Mouse (Mus musculus): ENCODE data around the gene Rictor.

Rictor gene

DNA sequence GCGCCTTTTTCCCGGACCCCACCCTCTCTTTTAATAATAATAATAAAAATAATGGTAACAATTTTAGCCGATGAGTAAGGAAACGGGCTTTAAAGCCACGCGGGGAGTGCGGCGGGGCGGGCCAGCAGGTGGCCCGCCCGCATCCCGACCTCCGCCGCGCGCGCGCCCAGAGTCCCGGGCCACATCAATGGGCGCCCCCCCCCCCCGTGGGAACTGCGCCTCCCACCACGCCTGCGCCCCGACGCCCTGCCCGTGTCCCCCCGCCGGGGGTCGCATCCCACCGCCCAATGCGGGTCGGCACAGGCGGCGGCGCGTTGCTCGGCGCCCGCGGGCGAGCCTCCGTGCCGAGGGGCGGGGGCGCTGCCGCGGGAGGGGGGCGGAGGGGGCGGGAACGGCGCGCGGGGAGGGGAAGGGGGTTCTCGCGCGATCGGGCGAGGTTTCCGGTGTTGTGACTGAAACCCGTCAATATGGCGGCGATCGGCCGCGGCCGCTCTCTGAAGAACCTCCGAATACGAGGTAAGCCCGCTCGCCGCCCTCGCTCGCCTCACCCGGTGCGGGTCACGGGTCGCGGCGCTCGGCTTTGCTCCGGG, at the start of gene Rictor:
TSS of gene Rictor (plus strand) at position 444 of the 590 bp plus-strand sequence.
- peak; percentile 98 for DNase-seq

- no peak for DNase-seq
Measured at GRCm38 (mm10) chr15:6661951-6662350, 46.2 kb upstream of the Rictor start.

DNA sequence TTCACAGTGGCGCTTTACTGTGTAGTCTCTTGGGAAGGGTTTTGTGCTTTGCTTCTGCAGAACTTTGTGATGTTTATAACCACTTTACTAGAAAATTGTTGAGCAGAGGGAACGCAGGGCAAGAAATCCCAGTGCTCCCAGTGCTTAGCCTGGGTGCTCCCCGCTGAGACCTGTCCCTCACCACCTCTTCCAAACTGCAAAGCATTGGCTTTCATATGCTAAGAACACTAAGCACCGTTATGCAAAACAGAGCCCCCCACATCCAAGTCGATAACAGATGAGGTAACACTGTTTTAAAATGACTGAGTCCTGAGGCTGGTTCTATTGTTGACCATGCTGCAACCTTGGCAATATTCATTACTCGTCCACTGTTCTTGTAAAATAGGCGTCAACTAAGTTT, 44.2 kb upstream of the Rictor start:
- DNase-seq: no peak

- DNase-seq: no peak
Measured at GRCm38 (mm10) chr15:6666072-6666471, 42.1 kb upstream of the Rictor start.

GRCm38 (mm10) chr15:6668793-6669437, 39.3 kb upstream of the Rictor start:
- DNase-seq: no peak

DNA sequence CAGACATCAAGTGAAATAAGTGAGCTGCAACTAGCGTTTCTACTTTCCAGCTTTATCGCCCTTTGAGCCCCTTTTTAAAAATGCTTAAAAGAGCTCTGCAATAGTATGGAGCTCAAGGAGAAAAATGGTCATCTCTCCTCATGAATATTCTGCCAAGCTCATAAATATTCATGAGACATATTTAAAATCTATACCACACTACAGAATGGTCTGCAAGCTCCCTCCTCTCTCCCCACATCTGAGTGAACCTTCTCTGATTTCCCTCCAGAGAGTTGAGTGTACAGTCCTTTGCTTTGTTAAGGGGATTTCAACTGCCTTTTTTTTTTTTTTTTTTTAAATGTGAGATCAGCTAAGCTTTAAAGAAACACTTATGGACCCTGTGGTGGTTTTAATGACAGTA, 29.7 kb upstream of the Rictor start:
- DNase-seq: no peak

DNA sequence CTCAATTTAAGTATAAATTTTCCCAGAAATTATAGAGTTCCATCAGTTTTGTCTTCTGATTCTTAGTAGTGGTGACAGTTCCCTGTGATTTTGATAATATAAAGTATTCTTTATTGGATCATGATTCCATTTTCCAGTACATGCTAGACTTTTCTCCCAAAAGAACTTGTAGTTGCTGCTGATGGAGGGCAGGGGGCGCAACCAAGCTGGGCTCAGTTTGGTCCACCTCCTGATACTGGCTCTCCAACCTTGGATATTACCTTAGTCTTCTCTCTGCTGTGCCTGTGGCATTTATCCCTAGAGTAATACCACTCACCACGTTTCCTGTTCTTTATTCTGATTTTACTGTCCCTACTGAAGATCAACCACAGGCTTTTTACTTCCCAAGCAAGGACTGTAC, 6.0 kb upstream of the Rictor start:
- DNase-seq: peak; percentile 82

DNA sequence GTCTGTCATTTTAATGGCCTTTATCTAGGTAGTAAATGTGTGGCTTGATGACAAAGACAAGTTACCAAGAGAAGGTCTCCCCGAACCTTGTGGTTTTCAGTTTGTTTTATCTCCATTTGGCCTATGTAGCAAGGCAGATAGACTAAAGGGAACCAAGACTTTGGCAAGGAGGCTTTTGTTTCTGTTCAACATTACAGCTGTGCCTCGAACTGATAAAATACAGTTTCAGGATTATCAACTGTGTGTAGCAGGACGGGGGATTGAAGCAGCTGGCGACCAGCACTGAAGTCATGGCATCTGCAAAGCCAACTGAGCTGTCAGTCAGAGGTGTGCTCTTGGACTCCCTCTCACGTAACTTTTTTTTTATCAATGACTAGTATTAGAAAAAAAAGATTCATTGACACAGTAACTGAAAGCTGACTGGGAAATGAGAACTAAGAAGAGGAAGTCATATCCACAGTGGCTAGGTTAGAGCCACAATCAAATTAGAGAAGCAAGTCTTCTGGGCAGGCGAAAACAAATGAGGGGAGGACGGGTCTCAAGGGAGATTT, 2.8 kb upstream of the Rictor start:
- peak; percentile 63 for DNase-seq

- peak; percentile 97 for DNase-seq
Measured at GRCm38 (mm10) chr15:6707551-6707935, 636 bp upstream of the Rictor start.

GRCm38 (mm10) chr15:6708526-6709441, 605 bp downstream of the Rictor start:
- DNase-seq: peak; percentile 93

- DNase-seq: peak; percentile 70
Measured at GRCm38 (mm10) chr15:6709618-6710017, 1.4 kb downstream of the Rictor start.

DNA sequence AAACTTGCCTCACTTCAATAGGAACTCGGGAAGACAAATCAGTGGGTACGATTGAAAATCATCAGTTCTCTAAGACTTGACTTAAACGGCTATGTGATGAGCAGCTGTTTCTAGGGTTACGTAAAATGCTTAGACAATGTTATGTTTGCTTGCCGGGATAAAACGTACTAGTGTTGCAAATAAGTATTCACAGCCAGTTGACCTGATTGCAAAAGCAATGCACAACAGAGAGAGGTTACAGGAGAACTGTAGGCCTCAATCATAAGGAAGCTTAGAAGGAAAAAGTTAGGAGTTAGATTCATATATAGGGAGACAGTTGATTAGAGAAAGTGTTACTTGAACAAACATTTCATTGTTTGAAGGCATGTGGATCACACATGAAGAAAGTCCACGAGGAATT, 2.2 kb downstream of the Rictor start:
- DNase-seq: no peak

GRCm38 (mm10) chr15:6711226-6711625, 3.0 kb downstream of the Rictor start:
- peak; percentile 72 for DNase-seq

DNA sequence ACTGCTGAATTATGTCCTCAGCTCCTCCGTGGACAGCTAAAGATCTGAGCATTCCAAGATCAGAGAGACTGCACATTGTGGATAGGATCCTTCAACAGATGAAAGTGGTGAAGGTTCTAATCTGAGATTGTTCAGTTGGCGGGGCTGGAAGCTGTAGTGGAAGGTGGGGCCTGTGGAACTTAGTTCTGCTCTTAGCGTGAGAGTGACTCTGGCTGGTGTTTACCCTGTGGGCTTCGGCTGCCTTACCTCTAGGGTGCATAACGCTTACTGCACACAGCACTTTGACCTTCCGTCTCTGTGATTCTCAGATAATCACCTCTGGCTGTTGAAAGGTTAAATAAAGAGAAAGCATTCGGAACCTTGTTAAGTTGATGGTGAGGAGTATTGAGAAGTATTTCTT, 6.6 kb downstream of the Rictor start:
- peak; percentile 75 for DNase-seq

DNA sequence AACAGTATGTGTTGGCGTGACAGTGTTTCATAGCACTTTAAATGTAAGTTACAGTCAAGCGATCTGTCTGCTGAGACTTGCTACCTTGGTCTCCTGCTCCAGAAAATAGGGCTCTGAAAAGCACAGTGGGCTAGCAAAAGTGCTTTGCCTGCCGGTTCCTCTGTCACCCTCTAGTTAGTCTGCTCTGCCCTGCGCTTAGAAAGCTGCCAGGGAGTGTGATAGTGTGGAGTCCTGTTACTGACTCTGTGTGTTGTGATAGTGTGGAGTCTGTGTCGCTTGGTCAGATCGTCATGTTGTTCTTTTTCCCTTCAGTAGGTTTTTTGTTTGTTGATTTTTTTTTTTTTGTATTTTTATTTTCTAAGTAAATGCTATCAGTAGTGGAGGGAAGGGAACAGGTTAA, 7.1 kb downstream of the Rictor start:
- peak; percentile 85 for DNase-seq

GRCm38 (mm10) chr15:6721385-6721784, 13.2 kb downstream of the Rictor start:
- no peak for DNase-seq

- DNase-seq: peak; percentile 53
Measured at GRCm38 (mm10) chr15:6721802-6722201, 13.6 kb downstream of the Rictor start.

- peak; percentile 70 for DNase-seq
Measured at GRCm38 (mm10) chr15:6722405-6723176, 14.4 kb downstream of the Rictor start.

- peak; percentile 13 for DNase-seq
Measured at GRCm38 (mm10) chr15:6723338-6723737, 15.2 kb downstream of the Rictor start.

GRCm38 (mm10) chr15:6724442-6724841, 16.3 kb downstream of the Rictor start:
- no peak for DNase-seq

DNA sequence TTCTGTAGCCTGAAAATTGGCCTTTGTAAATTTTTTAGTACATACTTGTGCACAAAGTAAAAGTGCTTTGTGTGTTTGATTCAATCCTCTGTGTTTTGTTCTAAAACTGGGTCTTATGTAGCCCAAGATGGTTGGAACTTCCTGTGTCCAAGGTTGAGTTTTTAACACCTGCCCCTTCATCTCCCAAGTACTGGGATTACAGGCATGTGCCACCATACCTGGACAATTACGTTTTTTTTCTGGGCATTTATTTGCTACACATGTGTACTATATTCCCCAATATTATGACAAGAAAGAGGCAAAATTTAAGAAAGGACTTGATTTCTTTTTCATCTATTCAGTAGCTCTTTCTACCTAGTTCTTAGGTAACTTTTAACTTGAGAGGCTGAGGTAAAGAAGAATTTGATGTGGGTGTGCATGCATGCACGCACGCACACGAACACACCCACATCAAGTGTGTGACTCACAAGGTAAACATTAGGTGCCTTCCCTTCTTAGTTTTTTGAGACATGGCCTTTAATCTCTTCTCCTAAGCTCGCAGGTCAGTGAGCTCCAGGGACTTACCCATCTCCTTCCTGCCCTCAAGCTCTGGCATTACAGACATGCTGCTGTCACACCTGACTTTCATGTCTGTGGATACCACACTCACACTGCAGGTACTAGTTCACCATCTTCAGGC, 18.1 kb downstream of the Rictor start:
- peak; percentile 72 for DNase-seq

DNA sequence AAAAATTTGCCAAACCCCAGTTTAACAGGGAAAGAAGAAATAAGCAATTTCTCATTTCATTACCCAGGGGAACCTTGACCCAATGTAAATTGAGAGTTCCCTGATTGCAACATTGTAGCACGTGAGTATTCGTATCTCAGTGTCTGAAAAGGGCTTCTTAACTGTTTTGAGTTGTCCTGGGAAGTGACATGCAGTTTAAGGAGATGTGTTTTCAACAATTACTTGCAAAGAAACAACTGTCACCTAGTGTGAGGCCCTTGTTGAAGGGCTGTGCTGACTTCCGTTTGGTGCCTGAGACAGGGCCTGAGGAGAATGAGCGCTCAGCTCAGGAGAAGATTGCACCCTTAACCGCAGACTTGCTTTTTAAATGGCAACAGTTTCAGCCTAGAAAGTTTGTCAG, 24.9 kb downstream of the Rictor start:
- DNase-seq: peak; percentile 70

All from heart, adult 11 months (tissue).